Mouse (Mus musculus) common myeloid progenitor, adult 5-6 weeks (primary cell): ENCODE measurements around the gene Flot1. TPM values are rescaled to one million over a fixed set of nuclear protein-coding genes. Genes with fewer than 3 reads are reported as not detected.
A peak's percentile ranks its signal among the peaks of the same experiment; 100 is the strongest.

Experiments
- ATAC-seq: replicated peaks from 2 replicates; pipeline ENCODE4 v1.8.0; 2016; ENCODE audit warnings: low read depth, mild to moderate bottlenecking, moderate TSS enrichment, inconsistent platforms; ENCODE audit not compliant: poor library complexity, severe bottlenecking
- total RNA-seq: library from RNA; stranded (forward); fragments of 200-1000, 187-1606 nt; gene quantifications from 2 replicates; pipeline ENCODE4 v1.2.3, GENCODE M21; 2017

The Flot1 gene
- total RNA-seq, 1 experiment from 2014 or later: 62.8 TPM

- ATAC-seq: peak; percentile 3; the same call in 1 of the 2 replicates
Measured at GRCm38 (mm10) chr17:35865481-35866280, 42.7 kb downstream of the Flot1 start, which contains the start of gene Ppp1r18. Ppp1r18 (plus strand) TSS chr17:35865593.

- no peak for ATAC-seq
Measured at GRCm38 (mm10) chr17:35866281-35866831, 43.3 kb downstream of the Flot1 start.

- ATAC-seq: no peak
Measured at GRCm38 (mm10) chr17:35866911-35867890, 44.2 kb downstream of the Flot1 start.

GRCm38 (mm10) chr17:35868165-35868820 lies 45.3 kb downstream of the Flot1 start:
- ATAC-seq: no peak

GRCm38 (mm10) chr17:35868961-35869345 lies 45.9 kb downstream of the Flot1 start:
- ATAC-seq: no peak

- ATAC-seq: no peak
Measured at GRCm38 (mm10) chr17:35869346-35870067, 46.5 kb downstream of the Flot1 start.

GRCm38 (mm10) chr17:35870151-35870883 lies 47.3 kb downstream of the Flot1 start:
- ATAC-seq: peak; percentile 67

- ATAC-seq: no peak
Measured at GRCm38 (mm10) chr17:35870884-35871696, 48.1 kb downstream of the Flot1 start.

- peak; percentile 54 for ATAC-seq
Measured at GRCm38 (mm10) chr17:35873774-35874519, 50.9 kb downstream of the Flot1 start.

- ATAC-seq: no peak
Measured at GRCm38 (mm10) chr17:35874721-35875120, 51.7 kb downstream of the Flot1 start.

- peak; percentile 97 for ATAC-seq
Measured at GRCm38 (mm10) chr17:35879245-35880057, 56.4 kb downstream of the Flot1 start, which contains the start of gene Dhx16. Dhx16 (plus strand) TSS chr17:35879819.

Other genes starting within 250 kb of the Flot1 start
- gene Sfta2, start 221.7 kb upstream of the Flot1 start, total RNA-seq: not detected in 2 replicates
- gene Gm9573, start 196.6 kb upstream of the Flot1 start, total RNA-seq: not detected in 2 replicates
- gene Mucl3, start 179.5 kb upstream of the Flot1 start, total RNA-seq: not detected in 2 replicates
- gene Vars2, start 155.6 kb upstream of the Flot1 start, total RNA-seq: 13.2 and 44.4 TPM in 2 replicates
- 16.5 and 23.3 TPM in 2 replicates for gene Gtf2h4, start 149.5 kb upstream of the Flot1 start, total RNA-seq
- gene Ddr1, start 118.6 kb upstream of the Flot1 start, total RNA-seq: not detected in 2 replicates
- gene Ier3, start 1.5 kb upstream of the Flot1 start, total RNA-seq: 66.9 and 67.4 TPM in 2 replicates
- 922 and 1,068 TPM in 2 replicates for gene Tubb5, start 15.1 kb downstream of the Flot1 start, total RNA-seq
- 27.0 and 39.0 TPM in 2 replicates for gene Mdc1, start 18.3 kb downstream of the Flot1 start, total RNA-seq
- gene Nrm, start 38.1 kb downstream of the Flot1 start, total RNA-seq: 55.1 and 58.3 TPM in 2 replicates
- gene Ppp1r18, start 42.4 kb downstream of the Flot1 start, total RNA-seq: 11.3 and 24.0 TPM in 2 replicates
- gene Dhx16, start 56.6 kb downstream of the Flot1 start, total RNA-seq: 42.3 and 52.4 TPM in 2 replicates
- 6.3 and 10.9 TPM in 2 replicates for gene 2310061I04Rik, start 74.2 kb downstream of the Flot1 start, total RNA-seq
- gene Atat1, start 86.8 kb downstream of the Flot1 start, total RNA-seq: 10.8 and 13.6 TPM in 2 replicates
- gene Mrps18b, start 93.2 kb downstream of the Flot1 start, total RNA-seq: 52.4 and 66.3 TPM in 2 replicates
- 101 and 107 TPM in 2 replicates for gene Ppp1r10, start 93.2 kb downstream of the Flot1 start, total RNA-seq
- 236 and 291 TPM in 2 replicates for gene Abcf1, start 146.5 kb downstream of the Flot1 start, total RNA-seq
- gene Gnl1, start 156.6 kb downstream of the Flot1 start, total RNA-seq: 23.0 and 23.1 TPM in 2 replicates
- gene Prr3, start 157.0 kb downstream of the Flot1 start, total RNA-seq: 8.3 and 9.7 TPM in 2 replicates
- 15.3 and 16.4 TPM in 2 replicates for gene H2-T24, start 197.3 kb downstream of the Flot1 start, total RNA-seq
- 128 and 151 TPM in 2 replicates for gene H2-T23, start 209.6 kb downstream of the Flot1 start, total RNA-seq
- gene H2-T22, start 219.5 kb downstream of the Flot1 start, total RNA-seq: 42.8 and 48.6 TPM in 2 replicates
- not detected in 2 replicates for gene Gm6034, start 219.7 kb downstream of the Flot1 start, total RNA-seq
- gene Gm11127, start 235.1 kb downstream of the Flot1 start, total RNA-seq: 0.05 TPM in 1 of 2 replicates, not detected in the other